Mouse (Mus musculus): ENCODE measurements around the gene Myo16. TPM values are rescaled to one million over a fixed set of nuclear protein-coding genes. Genes with fewer than 3 reads are reported as not detected.

The Myo16 gene
- polyA plus RNA-seq, 1 experiment from 2014 or later: 1.5 TPM

- no peak for TF ChIP-seq EP300 (optimal IDR thresholded peaks at IDR 0.05)
- Histone ChIP-seq H3K36me3 (ENCODE audit: control insufficient read depth, insufficient read depth, low read length) (no peaks in the 10 kb centered on the region), H3K9ac (ENCODE audit: low read length) (no peak overlapping the region), H3K9me3 (ENCODE audit: control insufficient read depth, low read length) (no peaks in the 10 kb centered on the region), H3K4me2 (replicated peaks; ENCODE audit: low read depth) (no peak overlapping the region), H3K4me1 (replicated peaks; ENCODE audit: control insufficient read depth, insufficient read depth) (no peaks in the 10 kb centered on the region), H3K27ac (replicated peaks) (no peak overlapping the region), H3K4me3 (ENCODE audit: low read depth, low read length) (no peak overlapping the region), H3K27me3 (ENCODE audit: control insufficient read depth, insufficient read depth, low read length) (no peaks in the 10 kb centered on the region)
- no peak for DNase-seq (ENCODE audit: low spot score)
- WGBS: 77% methylated on average over 3 of the region's 3 CpGs
- no peak for ATAC-seq (ENCODE audit: low FRiP score, low TSS enrichment)
Observed at GRCm38 (mm10) chr8:10644481-10644880, 490.8 kb downstream of the Myo16 start.

- Histone ChIP-seq H3K36me3 (ENCODE audit: control insufficient read depth, insufficient read depth, low read length) (no peaks in the 10 kb centered on the region), H3K9me3 (ENCODE audit: control insufficient read depth, low read length) (no peaks in the 10 kb centered on the region), H3K27ac (replicated peaks) (no peak overlapping the region), H3K4me3 (ENCODE audit: low read depth, low read length) (no peak overlapping the region), H3K4me2 (replicated peaks; ENCODE audit: low read depth) (no peak overlapping the region), H3K27me3 (ENCODE audit: control insufficient read depth, insufficient read depth, low read length) (no peaks in the 10 kb centered on the region), H3K9ac (ENCODE audit: low read length) (no peak overlapping the region), H3K4me1 (replicated peaks; ENCODE audit: control insufficient read depth, insufficient read depth) (no peaks in the 10 kb centered on the region)
- ATAC-seq (ENCODE audit: low FRiP score, low TSS enrichment) (no peak), DNase-seq (ENCODE audit: low spot score) (no peak)
- 89% methylated on average over 5 of the region's 5 CpGs for WGBS
- TF ChIP-seq CTCF (IDR thresholded peaks at IDR 0.05; ENCODE audit: low read depth) (no peak), EP300 (optimal IDR thresholded peaks at IDR 0.05) (no peak)
Observed at GRCm38 (mm10) chr8:10645740-10646139, 492.0 kb downstream of the Myo16 start.

- DNase-seq (ENCODE audit: low spot score): no peak
- Histone ChIP-seq H3K27me3 (ENCODE audit: control insufficient read depth, insufficient read depth, low read length) (no peaks in the 10 kb centered on the region), H3K9ac (ENCODE audit: low read length) (no peak overlapping the region), H3K4me1 (replicated peaks; ENCODE audit: control insufficient read depth, insufficient read depth) (no peaks in the 10 kb centered on the region), H3K36me3 (ENCODE audit: control insufficient read depth, insufficient read depth, low read length) (no peaks in the 10 kb centered on the region), H3K4me3 (ENCODE audit: low read depth, low read length) (no peak overlapping the region), H3K4me2 (replicated peaks; ENCODE audit: low read depth) (no peak overlapping the region), H3K27ac (replicated peaks) (no peak overlapping the region), H3K9me3 (ENCODE audit: control insufficient read depth, low read length) (no peaks in the 10 kb centered on the region)
- no peak for ATAC-seq (ENCODE audit: low FRiP score, low TSS enrichment)
- TF ChIP-seq CTCF (IDR thresholded peaks at IDR 0.05; ENCODE audit: low read depth) (no peak), EP300 (optimal IDR thresholded peaks at IDR 0.05) (no peak)
- 46% methylated on average over 10 of the region's 10 CpGs for WGBS
Observed at GRCm38 (mm10) chr8:10646485-10646884, 492.8 kb downstream of the Myo16 start.

GRCm38 (mm10) chr8:10651546-10652315, 498.0 kb downstream of the Myo16 start:
- Histone ChIP-seq H3K27me3 (ENCODE audit: control insufficient read depth, insufficient read depth, low read length) (no peaks in the 10 kb centered on the region), H3K27ac (replicated peaks) (no peak overlapping the region), H3K9ac (ENCODE audit: low read length) (no peak overlapping the region), H3K36me3 (ENCODE audit: control insufficient read depth, insufficient read depth, low read length) (no peaks in the 10 kb centered on the region), H3K4me1 (replicated peaks; ENCODE audit: control insufficient read depth, insufficient read depth) (no peaks in the 10 kb centered on the region), H3K4me3 (ENCODE audit: low read depth, low read length) (no peak overlapping the region), H3K9me3 (ENCODE audit: control insufficient read depth, low read length) (no peaks in the 10 kb centered on the region), H3K4me2 (replicated peaks; ENCODE audit: low read depth) (no peak overlapping the region)
- ATAC-seq (ENCODE audit: low FRiP score, low TSS enrichment): 0 out of 2 replicates have a peak, but pooled peaks have one; percentile 40
- DNase-seq (ENCODE audit: low spot score): no peak
- TF ChIP-seq CTCF (IDR thresholded peaks at IDR 0.05; ENCODE audit: low read depth) (no peak), EP300 (optimal IDR thresholded peaks at IDR 0.05) (no peak)
- 80% methylated on average over 12 of the region's 12 CpGs for WGBS

- peak; percentile 62; the same call in 1 of the 2 replicates for ATAC-seq (ENCODE audit: low FRiP score, low TSS enrichment)
- 57% methylated on average over 9 of the region's 9 CpGs for WGBS
- H3K36me3 ChIP-seq (ENCODE audit: control insufficient read depth, insufficient read depth, low read length): no peaks in the 10 kb centered on the region
- no peak overlapping the region for H3K9ac ChIP-seq (ENCODE audit: low read length)
- no peak overlapping the region for H3K4me2 ChIP-seq (replicated peaks; ENCODE audit: low read depth)
- H3K27me3 ChIP-seq (ENCODE audit: control insufficient read depth, insufficient read depth, low read length): no peaks in the 10 kb centered on the region
- H3K4me3 ChIP-seq (ENCODE audit: low read depth, low read length): no peak overlapping the region
- H3K4me1 ChIP-seq (replicated peaks; ENCODE audit: control insufficient read depth, insufficient read depth): no peaks in the 10 kb centered on the region
- DNase-seq (ENCODE audit: low spot score): no peak
- no peak for TF ChIP-seq CTCF (IDR thresholded peaks at IDR 0.05; ENCODE audit: low read depth)
- TF ChIP-seq EP300 (optimal IDR thresholded peaks at IDR 0.05): peak; percentile 74
- H3K27ac ChIP-seq (replicated peaks): no peak overlapping the region
- no peaks in the 10 kb centered on the region for H3K9me3 ChIP-seq (ENCODE audit: control insufficient read depth, low read length)
Observed at GRCm38 (mm10) chr8:10653282-10653681, 499.6 kb downstream of the Myo16 start.

GRCm38 (mm10) chr8:10654922-10655518, 501.3 kb downstream of the Myo16 start:
- H3K27me3 ChIP-seq (ENCODE audit: control insufficient read depth, insufficient read depth, low read length): no peaks in the 10 kb centered on the region

More at GRCm38 (mm10) chr8:10654922-10655518, 501.3 kb downstream of the Myo16 start:
- Histone ChIP-seq H3K9ac (ENCODE audit: low read length) (no peak overlapping the region), H3K4me3 (ENCODE audit: low read depth, low read length) (no peak overlapping the region), H3K27ac (replicated peaks) (no peak overlapping the region), H3K36me3 (ENCODE audit: control insufficient read depth, insufficient read depth, low read length) (no peaks in the 10 kb centered on the region), H3K4me2 (replicated peaks; ENCODE audit: low read depth) (no peak overlapping the region), H3K4me1 (replicated peaks; ENCODE audit: control insufficient read depth, insufficient read depth) (no peaks in the 10 kb centered on the region), H3K9me3 (ENCODE audit: control insufficient read depth, low read length) (no peaks in the 10 kb centered on the region)
- TF ChIP-seq CTCF (IDR thresholded peaks at IDR 0.05; ENCODE audit: low read depth): no peak
- no peak for TF ChIP-seq EP300 (optimal IDR thresholded peaks at IDR 0.05)
- no peak for ATAC-seq (ENCODE audit: low FRiP score, low TSS enrichment)
- DNase-seq (ENCODE audit: low spot score): no peak
- WGBS: 71% methylated on average over 9 of the region's 9 CpGs

Measured in stomach, postnatal 0 days (tissue).